Mouse (Mus musculus) midbrain, postnatal 0 days (tissue): Measurements from ENCODE around the gene Lypla2. TPM values are rescaled to one million over a fixed set of nuclear protein-coding genes. Genes with fewer than 3 reads are reported as not detected.
A peak's percentile ranks its signal among the peaks of the same experiment; 100 is the strongest.

Experiments
- ATAC-seq: fragments of 200-750 bp; cut with Nextera tagmentation; 2 replicates; pipeline ENCODE4 v1.8.0; 2017; ENCODE audit warnings: moderate number of reproducible peaks, mild to moderate bottlenecking, moderate TSS enrichment, moderate library complexity; ENCODE audit not compliant: low FRiP score
- DNase-seq: peaks from one replicate; pipeline ENCODE4 v3.0.0-alpha.2; 2015; ENCODE audit warnings: low spot score
- H3K27ac ChIP-seq: fragments of 300-500 bp; sonication (generic); 2 replicates; pipeline ENCODE4 v1.5.1; 2014; ENCODE audit warnings: low read depth, mild to moderate bottlenecking, low read length, mixed read lengths
- H3K27me3 ChIP-seq: fragments of 300-500 bp; sonication (generic); 2 replicates; pipeline ENCODE4 v1.6.1; 2014; ENCODE audit warnings: low read length, control low read depth, mixed read lengths; ENCODE audit not compliant: insufficient read depth
- H3K36me3 ChIP-seq: fragments of 300-500 bp; sonication (generic); 2 replicates; pipeline ENCODE4 v1.6.1; 2014; ENCODE audit warnings: low read length, control low read depth, mixed read lengths; ENCODE audit not compliant: insufficient read depth
- H3K4me1 ChIP-seq: fragments of 300-500 bp; sonication (generic); 2 replicates; pipeline ENCODE4 v1.6.1; 2014; ENCODE audit warnings: mild to moderate bottlenecking, control low read depth, antibody characterized with exemption, low read length, mixed read lengths; ENCODE audit not compliant: insufficient read depth
- H3K4me2 ChIP-seq: fragments of 300-500 bp; sonication (generic); 2 replicates; pipeline ENCODE4 v1.6.1; 2014; ENCODE audit warnings: low read depth, mild to moderate bottlenecking, low read length, mixed read lengths; ENCODE audit not compliant: poor library complexity, severe bottlenecking
- H3K4me3 ChIP-seq: fragments of 300-500 bp; sonication (generic); 2 replicates; pipeline ENCODE4 v1.5.1; 2014; ENCODE audit warnings: low read depth, mild to moderate bottlenecking, low read length, moderate library complexity
- H3K9ac ChIP-seq: fragments of 300-500 bp; sonication (generic); replicated peaks from 2 replicates; pipeline ENCODE4 v1.6.1; 2014; ENCODE audit warnings: mild to moderate bottlenecking, low read length, moderate library complexity, mixed read lengths; ENCODE audit not compliant: poor library complexity, severe bottlenecking
- H3K9me3 ChIP-seq: fragments of 300-500 bp; sonication (generic); 2 replicates; pipeline ENCODE4 v1.6.1; 2016; ENCODE audit warnings: low read length, control low read depth
- CTCF ChIP-seq: IDR thresholded peaks from 2 replicates; pipeline ENCODE4 v1.5.1; 2016; ENCODE audit warnings: antibody characterized with exemption, mild to moderate bottlenecking
- WGBS: fragments of 180-500 bp; shearing (Covaris S2); extraction: QIAGEN DNeasy Blood & Tissue Kit; methylation state at CpG from one replicate; pipeline ENCODE4 v1.1.7; 2014; 5-methylcytosine and 5-hydroxymethylcytosine counted together
- polyA plus RNA-seq: library from polyadenylated mRNA; unstranded; fragments of >200 nt; fragmentation: Nextera tagmentation; extraction: Ambion mirVana; gene quantifications from 2 replicates; pipeline ENCODE4 v1.2.1, GENCODE M21; 2015
- total RNA-seq: library from RNA; depleted of rRNA; stranded (reverse); fragments of >200 nt; gene quantifications from 2 replicates; pipeline ENCODE4 v1.2.3, GENCODE M21; 2014

The Lypla2 gene
- total and polyA plus RNA-seq, 2 experiments from 2014 or later = 182 to 212 TPM

DNA sequence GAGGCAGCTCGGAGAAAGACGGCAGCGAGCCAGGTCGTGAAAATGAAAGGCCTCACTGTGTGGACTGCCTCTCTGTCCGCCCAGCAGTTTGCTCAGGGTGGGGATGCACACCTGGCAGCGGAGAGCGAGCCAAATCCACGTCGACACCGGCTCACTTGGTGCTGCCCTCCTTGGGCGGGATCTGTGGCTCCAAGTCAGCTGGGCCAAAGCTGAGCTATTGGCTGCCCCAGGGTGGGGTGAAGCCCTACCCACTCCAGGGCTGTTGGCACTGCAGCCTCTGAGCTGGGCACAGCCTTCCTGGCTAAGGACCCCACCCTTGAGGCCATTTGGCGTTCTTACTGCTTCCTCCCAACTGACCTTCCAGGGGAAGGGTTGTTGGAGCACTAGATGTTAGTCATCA, 8.0 kb downstream of the Lypla2 start:
- DNase-seq = peak; percentile 64
- WGBS = 4% methylated on average over 12 of the region's 12 CpGs
- Histone ChIP-seq H3K36me3 (peaks cover 54% of the 10 kb centered on the region), H3K4me2 (peak overlapping the region; percentile 83), H3K4me3 (peak overlapping the region; percentile 73), H3K9me3 (no peaks in the 10 kb centered on the region), H3K9ac (peak overlapping the region; percentile 66), H3K4me1 (peaks cover 7% of the 10 kb centered on the region; the same call in 1 of the 2 replicates), H3K27ac (peak overlapping the region; percentile 95), H3K27me3 (no peaks in the 10 kb centered on the region)
- TF ChIP-seq CTCF = no peak; the same call in 1 of the 2 replicates
- peak; percentile 11; the same call in 1 of the 2 replicates for ATAC-seq

DNA sequence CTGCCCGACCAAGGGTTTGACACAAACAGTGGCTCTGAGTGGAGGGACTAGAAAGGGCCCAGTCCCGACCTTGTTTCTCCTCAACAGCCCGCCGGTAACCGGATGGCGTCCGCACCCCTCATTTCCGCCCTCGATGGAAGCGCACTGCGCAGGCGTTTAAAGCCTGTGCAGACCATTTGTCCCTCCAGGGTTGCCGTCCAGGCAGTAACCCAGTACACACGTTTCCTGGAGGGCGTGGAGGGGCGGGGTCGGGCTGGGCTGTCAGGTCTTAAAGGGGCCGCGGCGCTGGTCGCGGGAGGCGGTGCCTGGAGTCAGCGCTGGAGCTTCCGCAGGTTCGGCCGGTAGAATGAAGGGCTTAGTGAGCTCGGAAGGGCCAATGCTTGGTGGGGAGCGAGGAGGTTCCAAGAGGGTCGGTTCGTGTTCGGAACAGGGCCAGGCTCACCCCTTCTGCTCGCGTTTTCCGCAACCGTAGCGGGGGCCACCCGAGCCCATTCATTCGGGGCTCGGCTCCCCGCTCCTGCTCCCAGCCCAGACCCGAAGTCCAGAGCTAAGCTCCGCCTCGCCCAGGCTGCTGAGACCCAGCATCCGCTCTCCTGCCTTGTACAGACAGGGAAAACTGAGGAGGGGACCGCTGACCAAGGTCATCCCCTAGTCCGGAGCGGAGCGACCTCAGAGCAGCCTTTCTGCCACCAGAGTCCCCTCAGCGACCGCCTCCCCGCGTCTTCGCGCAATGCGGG, 8.8 kb downstream of the Lypla2 start, which contains the start of gene Gale:
Gale (plus strand) TSS at position 271 of the 737 bp plus-strand sequence.
- no peaks in the 10 kb centered on the region for H3K9me3 ChIP-seq
- peak within 1 kb of the TSS; percentile 83 for H3K4me2 ChIP-seq
- peaks cover 7% of the 10 kb centered on the region; the same call in 1 of the 2 replicates for H3K4me1 ChIP-seq
- peak within 1 kb of the TSS; percentile 66 for H3K9ac ChIP-seq
- peak; percentile 10; the same call in 1 of the 2 replicates for TF ChIP-seq CTCF
- under 1% methylated on average over 54 of the region's 56 CpGs for WGBS
- peak; percentile 92 for ATAC-seq
- H3K27ac ChIP-seq = peak within 1 kb of the TSS; percentile 95
- peak; percentile 99 for DNase-seq
- peak within 1 kb of the TSS; percentile 73 for H3K4me3 ChIP-seq
- peaks cover 52% of the 10 kb centered on the region for H3K36me3 ChIP-seq
- H3K27me3 ChIP-seq = no peaks in the 10 kb centered on the region

DNA sequence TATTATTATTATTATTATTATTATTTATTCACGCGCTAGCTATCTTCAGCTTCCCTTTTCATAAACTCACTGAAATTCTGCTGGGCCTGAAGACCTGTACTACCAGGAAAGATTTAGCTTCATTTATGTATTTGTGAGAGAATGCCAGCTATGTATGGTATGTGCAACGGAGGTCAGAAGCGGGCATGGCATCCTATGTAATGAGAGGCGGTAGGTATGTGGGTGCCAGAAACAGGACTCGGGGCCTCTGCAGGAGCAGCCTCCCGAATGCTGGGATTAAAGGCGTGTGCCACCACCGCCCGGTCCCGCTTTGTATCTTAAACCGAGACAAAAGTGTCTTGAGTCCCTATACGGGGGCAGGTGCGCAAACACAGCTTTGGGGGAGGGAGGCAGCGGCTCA, 9.5 kb downstream of the Lypla2 start:
- ATAC-seq (peak; percentile 6; the same call in 1 of the 2 replicates), DNase-seq (no peak)
- Histone ChIP-seq H3K4me2 (peak overlapping the region; percentile 83), H3K9ac (peak overlapping the region; percentile 66), H3K4me3 (peak overlapping the region; percentile 73), H3K9me3 (no peaks in the 10 kb centered on the region), H3K27ac (peak overlapping the region; percentile 95), H3K36me3 (peaks cover 52% of the 10 kb centered on the region), H3K27me3 (no peaks in the 10 kb centered on the region), H3K4me1 (peaks cover 7% of the 10 kb centered on the region; the same call in 1 of the 2 replicates)
- TF ChIP-seq CTCF = no peak
- WGBS = 7% methylated on average over 15 of the region's 15 CpGs

DNA sequence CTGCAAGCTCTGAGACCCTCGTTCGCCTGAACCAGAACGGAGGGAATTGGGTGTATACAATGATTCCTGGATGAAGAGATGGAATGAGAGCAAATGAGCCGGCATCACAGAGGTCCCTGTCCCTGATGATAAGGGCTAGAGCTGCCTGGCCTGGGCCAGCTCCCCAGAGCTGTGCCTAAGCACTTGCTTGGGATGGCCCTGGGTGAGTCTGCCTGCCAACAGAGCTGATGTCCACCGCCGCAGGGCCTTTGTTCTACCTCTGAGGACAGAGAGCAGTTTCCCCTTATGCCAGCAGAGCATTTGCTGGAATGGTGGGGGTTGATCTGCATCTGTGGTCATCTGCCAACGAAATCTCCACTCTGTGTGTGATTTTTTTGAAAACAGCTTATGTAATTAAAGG, 10.2 kb downstream of the Lypla2 start:
- Histone ChIP-seq H3K4me3 (no peak overlapping the region), H3K9ac (no peak overlapping the region), H3K27ac (no peak overlapping the region), H3K4me2 (no peak overlapping the region), H3K27me3 (no peaks in the 10 kb centered on the region), H3K36me3 (peaks cover 46% of the 10 kb centered on the region), H3K9me3 (no peaks in the 10 kb centered on the region), H3K4me1 (peaks cover 7% of the 10 kb centered on the region; the same call in 1 of the 2 replicates)
- 89% methylated on average over 7 of the region's 7 CpGs for WGBS
- DNase-seq (no peak), ATAC-seq (no peak)
- no peak for TF ChIP-seq CTCF

DNA sequence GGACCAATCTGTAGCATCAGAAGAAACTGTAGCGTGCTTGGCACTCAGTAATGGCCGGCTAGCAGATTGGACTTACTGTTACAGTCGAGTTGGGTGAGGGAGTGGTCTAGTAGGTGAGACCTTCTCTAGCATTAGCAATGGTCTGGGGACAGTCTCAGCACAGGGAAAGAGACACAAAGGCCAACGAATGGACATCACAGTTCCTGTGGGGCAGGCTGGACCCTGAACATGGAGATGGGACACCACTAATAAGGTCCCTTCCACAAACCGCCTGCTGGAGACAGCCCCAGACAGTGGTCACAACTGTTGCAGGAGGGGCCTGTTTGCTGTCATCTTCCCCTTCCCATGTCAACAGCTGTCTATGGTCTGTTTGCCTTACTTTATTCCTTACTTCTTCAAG, 10.7 kb downstream of the Lypla2 start:
- H3K4me2 ChIP-seq = no peak overlapping the region
- H3K36me3 ChIP-seq = peaks cover 42% of the 10 kb centered on the region
- H3K4me3 ChIP-seq = no peak overlapping the region
- no peak for TF ChIP-seq CTCF
- H3K4me1 ChIP-seq = peaks cover 7% of the 10 kb centered on the region; the same call in 1 of the 2 replicates
- DNase-seq (no peak), ATAC-seq (no peak)
- no peaks in the 10 kb centered on the region for H3K27me3 ChIP-seq
- 92% methylated on average over 5 of the region's 5 CpGs for WGBS
- no peaks in the 10 kb centered on the region for H3K9me3 ChIP-seq
- no peak overlapping the region for H3K27ac ChIP-seq
- H3K9ac ChIP-seq = no peak overlapping the region

DNA sequence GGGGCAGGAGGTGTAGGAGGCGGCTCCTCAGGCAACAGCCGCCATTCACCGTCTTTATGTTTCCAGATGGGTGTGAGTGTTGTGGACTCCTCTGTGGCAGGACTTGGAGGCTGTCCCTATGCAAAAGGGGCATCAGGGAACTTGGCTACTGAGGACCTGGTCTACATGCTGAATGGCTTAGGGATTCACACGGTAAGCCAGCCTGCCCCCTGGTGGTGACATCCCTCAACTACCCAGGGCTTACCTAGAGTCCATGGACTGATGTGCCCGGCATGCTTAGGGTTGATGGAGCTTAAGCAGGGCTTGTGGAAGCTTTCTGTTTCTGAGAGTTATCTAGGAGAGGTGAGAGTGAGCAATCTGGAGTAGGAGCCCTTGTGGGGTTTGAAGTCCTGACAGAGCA, 11.7 kb downstream of the Lypla2 start:
- TF ChIP-seq CTCF = peak; percentile 84
- Histone ChIP-seq H3K4me3 (no peak overlapping the region), H3K4me2 (no peak overlapping the region), H3K36me3 (peaks cover 46% of the 10 kb centered on the region), H3K27me3 (no peaks in the 10 kb centered on the region), H3K4me1 (peaks cover 7% of the 10 kb centered on the region; the same call in 1 of the 2 replicates), H3K9ac (no peak overlapping the region), H3K27ac (no peak overlapping the region), H3K9me3 (no peaks in the 10 kb centered on the region)
- WGBS = 28% methylated on average over 5 of the region's 5 CpGs
- peak; percentile 80 for DNase-seq
- ATAC-seq = no peak
